Mouse (Mus musculus) lung, adult 2 months (tissue): ENCODE measurements around the gene Pfdn4. TPM values are rescaled to one million over a fixed set of nuclear protein-coding genes. Genes with fewer than 3 reads are reported as not detected.

ENCODE experiments used
- DNase-seq: peaks from one replicate; pipeline ENCODE4 v3.0.0; 2022
- H3K4me1 ChIP-seq: fragments of 200-500 bp; 2 replicates; pipeline ENCODE4 v1.6.1; 2011; ENCODE audit warnings: low read length; ENCODE audit not compliant: control insufficient read depth, insufficient read depth
- H3K4me3 ChIP-seq: fragments of 200-500 bp; replicated peaks from 2 replicates; pipeline ENCODE3; 2011; ENCODE audit warnings: low read depth, mild to moderate bottlenecking, control low read depth, low read length; ENCODE audit errors: extremely low read depth
- CTCF ChIP-seq: fragments of 200-500 bp; IDR thresholded peaks from 2 replicates; pipeline ENCODE4 v1.5.1; 2011; ENCODE audit warnings: mild to moderate bottlenecking, low read length, control low read depth; ENCODE audit not compliant: insufficient read depth
- POLR2A ChIP-seq: fragments of 200-500 bp; IDR thresholded peaks from 2 replicates; pipeline ENCODE4 v1.6.1; 2011; ENCODE audit warnings: low read depth, mild to moderate bottlenecking, control low read depth, low read length, borderline replicate concordance; ENCODE audit errors: extremely low read depth
- WGBS: fragments of 180-500 bp; shearing (Covaris S2); methylation state at CpG from one replicate; pipeline ENCODE4 v1.1.7; 2018; 5-methylcytosine and 5-hydroxymethylcytosine counted together
- polyA plus RNA-seq: library from polyadenylated mRNA; depleted of rRNA; stranded (reverse); fragments of >200 nt; gene quantifications from 2 replicates; pipeline ENCODE4 v1.2.3, GENCODE M21; 2012

Gene Pfdn4
- polyA plus RNA-seq, 1 experiment, result 5.0 TPM

- Histone ChIP-seq H3K4me1 (no peaks in the 10 kb centered on the region), H3K4me3 (no peak overlapping the region)
- TF ChIP-seq CTCF, result peak; percentile 42; the same call in 1 of the 2 replicates
- TF ChIP-seq POLR2A, result no peak
- WGBS, result 8% methylated on average over 7 of the region's 7 CpGs
- DNase-seq, result peak; percentile 30
These were observed 24.2 kb downstream of the Pfdn4 start for GRCm38 (mm10) chr2:170520321-170520971.

GRCm38 (mm10) chr2:170526513-170526912, 30.3 kb downstream of the Pfdn4 start:
- DNase-seq, result peak; percentile 15

GRCm38 (mm10) chr2:170528061-170528460, 31.8 kb downstream of the Pfdn4 start:
- H3K4me1 ChIP-seq, result no peaks in the 10 kb centered on the region
- WGBS, result 95% methylated on average over 16 of the region's 16 CpGs
- no peak overlapping the region for H3K4me3 ChIP-seq
- DNase-seq, result no peak
- TF ChIP-seq POLR2A (no peak), CTCF (no peak)

More at GRCm38 (mm10) chr2:170526513-170526912, 30.3 kb downstream of the Pfdn4 start:
- Histone ChIP-seq H3K4me3 (no peak overlapping the region), H3K4me1 (no peaks in the 10 kb centered on the region)
- TF ChIP-seq POLR2A (no peak), CTCF (no peak)
- 65% methylated on average over 8 of the region's 8 CpGs for WGBS

GRCm38 (mm10) chr2:170529766-170530165, 33.5 kb downstream of the Pfdn4 start:
- WGBS, result 89% methylated on average over 7 of the region's 7 CpGs
- TF ChIP-seq POLR2A, result no peak
- TF ChIP-seq CTCF, result no peak
- DNase-seq, result no peak
- Histone ChIP-seq H3K4me3 (no peak overlapping the region), H3K4me1 (no peaks in the 10 kb centered on the region)

GRCm38 (mm10) chr2:170530256-170530655, 34.0 kb downstream of the Pfdn4 start:
- Histone ChIP-seq H3K4me1 (no peaks in the 10 kb centered on the region), H3K4me3 (no peak overlapping the region)
- TF ChIP-seq CTCF, result no peak
- no peak for TF ChIP-seq POLR2A
- WGBS, result 89% methylated on average over 3 of the region's 3 CpGs
- no peak for DNase-seq

- DNase-seq, result no peak
- WGBS, result 39% methylated on average over 12 of the region's 12 CpGs
- no peak overlapping the region for H3K4me3 ChIP-seq
- H3K4me1 ChIP-seq, result no peaks in the 10 kb centered on the region
- no peak for TF ChIP-seq POLR2A
- no peak for TF ChIP-seq CTCF
These were observed 38.0 kb downstream of the Pfdn4 start for GRCm38 (mm10) chr2:170534116-170534802.

- no peak for DNase-seq
- H3K4me1 ChIP-seq, result no peaks in the 10 kb centered on the region
- WGBS, result 89% methylated on average over 11 of the region's 11 CpGs
- no peak for TF ChIP-seq POLR2A
- no peak for TF ChIP-seq CTCF
- H3K4me3 ChIP-seq, result no peak overlapping the region
These were observed 38.6 kb downstream of the Pfdn4 start for GRCm38 (mm10) chr2:170534803-170535174.

- H3K4me1 ChIP-seq, result no peaks in the 10 kb centered on the region
These were observed 39.6 kb downstream of the Pfdn4 start for GRCm38 (mm10) chr2:170535841-170536240.

GRCm38 (mm10) chr2:170539211-170539610, 43.0 kb downstream of the Pfdn4 start:
- TF ChIP-seq CTCF (no peak), POLR2A (no peak)
- Histone ChIP-seq H3K4me1 (no peaks in the 10 kb centered on the region), H3K4me3 (no peak overlapping the region)
- WGBS, result 76% methylated on average over 9 of the region's 9 CpGs
- DNase-seq, result no peak

More at GRCm38 (mm10) chr2:170535841-170536240, 39.6 kb downstream of the Pfdn4 start:
- no peak overlapping the region for H3K4me3 ChIP-seq
- no peak for DNase-seq
- TF ChIP-seq CTCF (no peak), POLR2A (no peak)

GRCm38 (mm10) chr2:170543625-170544024, 47.4 kb downstream of the Pfdn4 start:
- WGBS, result 61% methylated on average over 5 of the region's 5 CpGs
- TF ChIP-seq POLR2A (no peak), CTCF (no peak)
- Histone ChIP-seq H3K4me1 (no peaks in the 10 kb centered on the region), H3K4me3 (no peak overlapping the region)
- no peak for DNase-seq
